Mouse (Mus musculus): ENCODE data around the gene Casz1. TPM values are rescaled to one million over a fixed set of nuclear protein-coding genes. Genes with fewer than 3 reads are reported as not detected.

The Casz1 gene
- polyA plus RNA-seq, 1 experiment from 2014 or later, result 19.9 TPM

DNA sequence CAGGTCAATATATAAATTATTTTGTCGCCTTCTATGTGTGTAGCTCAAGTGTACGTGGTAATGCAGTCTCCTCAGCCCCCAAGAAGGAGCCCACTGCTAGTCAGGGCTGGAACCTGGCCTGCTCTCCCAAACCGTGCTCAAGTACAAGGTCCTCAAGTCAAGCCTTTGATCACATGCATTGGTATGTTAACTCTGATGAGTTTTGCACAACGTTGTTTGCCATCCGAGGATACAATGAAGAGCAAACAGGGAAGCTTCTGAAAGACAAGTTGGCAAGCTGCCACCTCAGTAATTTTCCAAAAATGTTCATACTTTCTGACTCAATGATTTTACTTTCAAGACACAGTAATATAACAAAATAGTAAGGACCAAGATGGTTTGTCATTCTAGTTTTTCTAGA lies 189.7 kb downstream of the Casz1 start:
- H3K4me3 ChIP-seq (ENCODE audit: low read depth, low read length), result no peak overlapping the region
- no peak overlapping the region for H3K4me2 ChIP-seq
- H3K9me3 ChIP-seq (replicated peaks; ENCODE audit: control insufficient read depth, low read length), result no peaks in the 10 kb centered on the region
- H3K27me3 ChIP-seq (ENCODE audit: control insufficient read depth, insufficient read depth, low read length), result no peaks in the 10 kb centered on the region
- no peak for ATAC-seq (replicated peaks; ENCODE audit: insufficient number of reproducible peaks, low FRiP score, low TSS enrichment)
- H3K36me3 ChIP-seq (ENCODE audit: control insufficient read depth, insufficient read depth, low read length), result no peaks in the 10 kb centered on the region
- no peak overlapping the region for H3K9ac ChIP-seq (ENCODE audit: low read depth, low read length)
- H3K27ac ChIP-seq (ENCODE audit: low read depth, low read length), result no peak overlapping the region
- peaks cover 5% of the 10 kb centered on the region; the same call in 1 of the 2 replicates for H3K4me1 ChIP-seq (ENCODE audit: control insufficient read depth, insufficient read depth, low read length)
- 86% methylated on average over 5 of the region's 5 CpGs for WGBS (ENCODE audit: insufficient replicate concordance)

DNA sequence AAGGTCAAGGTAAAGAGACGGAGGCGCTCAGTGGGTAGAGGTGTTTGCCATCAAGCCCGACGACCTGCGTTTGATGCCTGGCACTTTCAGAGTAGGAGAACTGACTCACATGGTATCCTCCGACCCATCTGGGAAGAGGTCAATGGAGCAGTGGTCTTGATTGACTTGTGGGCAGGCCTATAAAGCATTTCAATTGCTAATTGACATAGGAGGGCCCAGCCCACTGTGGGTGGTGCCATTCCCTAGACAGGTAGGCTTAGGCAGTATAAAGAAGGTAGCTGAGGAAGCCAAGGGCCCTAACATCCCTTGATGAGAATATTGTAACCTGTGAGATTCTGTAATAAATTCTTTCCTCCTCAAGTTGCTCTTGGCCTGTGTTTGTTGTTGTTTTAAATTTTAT lies 196.5 kb downstream of the Casz1 start:
- no peak overlapping the region for H3K4me2 ChIP-seq
- no peaks in the 10 kb centered on the region for H3K27me3 ChIP-seq (ENCODE audit: control insufficient read depth, insufficient read depth, low read length)
- H3K27ac ChIP-seq (ENCODE audit: low read depth, low read length), result no peak overlapping the region
- H3K4me1 ChIP-seq (ENCODE audit: control insufficient read depth, insufficient read depth, low read length), result no peaks in the 10 kb centered on the region
- H3K4me3 ChIP-seq (ENCODE audit: low read depth, low read length), result no peak overlapping the region
- H3K9me3 ChIP-seq (replicated peaks; ENCODE audit: control insufficient read depth, low read length), result no peaks in the 10 kb centered on the region
- WGBS (ENCODE audit: insufficient replicate concordance), result 93% methylated on average over 6 of the region's 6 CpGs
- no peak for ATAC-seq (replicated peaks; ENCODE audit: insufficient number of reproducible peaks, low FRiP score, low TSS enrichment)
- no peaks in the 10 kb centered on the region for H3K36me3 ChIP-seq (ENCODE audit: control insufficient read depth, insufficient read depth, low read length)
- no peak overlapping the region for H3K9ac ChIP-seq (ENCODE audit: low read depth, low read length)

DNA sequence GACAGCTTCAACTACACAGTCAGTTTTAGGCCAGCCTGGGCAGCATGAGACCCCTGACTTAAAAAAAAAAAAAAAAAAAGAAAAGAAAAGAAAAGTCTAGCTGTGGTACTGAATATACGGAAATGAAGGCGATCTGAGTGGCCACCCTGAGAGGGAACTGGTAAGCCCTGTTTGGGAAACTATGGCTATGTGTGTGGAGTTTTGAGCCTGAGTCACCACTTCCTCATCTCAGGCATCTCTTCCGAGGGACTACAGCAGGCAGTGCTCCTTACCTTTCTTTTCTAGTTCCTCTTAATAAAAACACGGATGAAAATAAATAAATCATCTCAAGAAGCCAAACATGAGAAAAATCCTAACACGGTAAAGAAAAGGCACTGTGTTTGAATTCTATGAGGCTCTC lies 197.3 kb downstream of the Casz1 start:
- H3K9me3 ChIP-seq (replicated peaks; ENCODE audit: control insufficient read depth, low read length), result no peaks in the 10 kb centered on the region
- no peak overlapping the region for H3K4me2 ChIP-seq
- no peak overlapping the region for H3K27ac ChIP-seq (ENCODE audit: low read depth, low read length)
- WGBS (ENCODE audit: insufficient replicate concordance), result 88% methylated on average over 5 of the region's 5 CpGs
- no peaks in the 10 kb centered on the region for H3K36me3 ChIP-seq (ENCODE audit: control insufficient read depth, insufficient read depth, low read length)
- no peaks in the 10 kb centered on the region for H3K4me1 ChIP-seq (ENCODE audit: control insufficient read depth, insufficient read depth, low read length)
- no peak overlapping the region for H3K9ac ChIP-seq (ENCODE audit: low read depth, low read length)
- no peaks in the 10 kb centered on the region for H3K27me3 ChIP-seq (ENCODE audit: control insufficient read depth, insufficient read depth, low read length)
- H3K4me3 ChIP-seq (ENCODE audit: low read depth, low read length), result no peak overlapping the region
- no peak for ATAC-seq (replicated peaks; ENCODE audit: insufficient number of reproducible peaks, low FRiP score, low TSS enrichment)

DNA sequence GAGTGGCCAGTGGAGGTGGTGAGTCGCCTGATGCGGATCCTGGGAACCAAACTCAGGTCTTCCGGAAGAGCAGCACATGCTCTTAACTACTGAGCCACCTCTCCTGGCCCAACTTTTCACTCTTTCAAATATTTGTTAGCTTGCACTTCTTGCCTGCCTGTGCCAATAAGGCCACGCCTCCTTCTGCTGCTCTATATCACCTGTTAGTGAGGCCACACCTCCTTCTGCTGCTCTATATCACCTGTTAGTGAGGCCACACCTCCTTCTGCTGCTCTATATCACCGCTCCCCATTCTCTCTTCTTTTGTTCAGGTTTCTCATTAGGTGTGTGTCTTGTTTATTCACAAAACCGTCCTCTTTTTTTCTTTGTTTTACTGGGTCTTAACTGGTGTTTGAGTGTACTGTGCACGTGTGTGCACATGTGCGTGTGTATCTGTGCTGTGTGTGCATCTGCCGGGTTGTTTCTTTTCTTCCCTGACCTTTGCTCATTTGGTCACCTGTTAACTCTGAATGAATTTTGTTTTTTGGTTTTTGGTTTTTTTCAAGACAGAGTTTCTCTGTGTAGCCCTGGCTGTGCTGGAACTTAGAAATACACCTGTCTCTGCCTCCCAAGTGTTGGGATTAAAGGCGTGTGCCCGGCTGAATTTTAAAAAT lies 198.3 kb downstream of the Casz1 start:
- H3K27me3 ChIP-seq (ENCODE audit: control insufficient read depth, insufficient read depth, low read length), result no peaks in the 10 kb centered on the region
- H3K9me3 ChIP-seq (replicated peaks; ENCODE audit: control insufficient read depth, low read length), result no peaks in the 10 kb centered on the region
- no peak overlapping the region for H3K4me3 ChIP-seq (ENCODE audit: low read depth, low read length)
- WGBS (ENCODE audit: insufficient replicate concordance), result 91% methylated on average over 11 of the region's 11 CpGs
- no peak overlapping the region for H3K27ac ChIP-seq (ENCODE audit: low read depth, low read length)
- no peak overlapping the region for H3K4me2 ChIP-seq
- H3K9ac ChIP-seq (ENCODE audit: low read depth, low read length), result no peak overlapping the region
- ATAC-seq (replicated peaks; ENCODE audit: insufficient number of reproducible peaks, low FRiP score, low TSS enrichment), result no peak
- H3K4me1 ChIP-seq (ENCODE audit: control insufficient read depth, insufficient read depth, low read length), result no peaks in the 10 kb centered on the region
- no peaks in the 10 kb centered on the region for H3K36me3 ChIP-seq (ENCODE audit: control insufficient read depth, insufficient read depth, low read length)

Other genes starting within 250 kb of the Casz1 start
- 75.0 and 79.4 TPM in 2 replicates for gene Exosc10, start 246.0 kb upstream of the Casz1 start, polyA plus RNA-seq (2014; fragmentation: Nextera tagmentation; extraction: Ambion mirVana)
- 129 and 155 TPM in 2 replicates for gene Srm, start 212.9 kb upstream of the Casz1 start, polyA plus RNA-seq (2014; fragmentation: Nextera tagmentation; extraction: Ambion mirVana)
- gene Masp2, start 201.9 kb upstream of the Casz1 start, polyA plus RNA-seq (2014; fragmentation: Nextera tagmentation; extraction: Ambion mirVana), result 0.37 TPM in 1 of 2 replicates, not detected in the other
- gene Tardbp, start 177.4 kb upstream of the Casz1 start, polyA plus RNA-seq (2014; fragmentation: Nextera tagmentation; extraction: Ambion mirVana), result 118 and 135 TPM in 2 replicates
- 0.19 and 0.27 TPM in 2 replicates for gene Gm572, start 161.1 kb upstream of the Casz1 start, polyA plus RNA-seq (2014; fragmentation: Nextera tagmentation; extraction: Ambion mirVana)

Data from heart, embryonic 11.5 days (tissue).